Mouse (Mus musculus): ENCODE data around the gene Ghrl. TPM values are rescaled to one million over a fixed set of nuclear protein-coding genes. Genes with fewer than 3 reads are reported as not detected.
"Not testable (repeated sequence)": the region's sequence is repeated elsewhere in the genome, so short reads cannot be mapped to it uniquely, and the experiment has no call there.

The Ghrl gene
- polyA plus RNA-seq, 1 experiment from 2014 or later = not detected

GRCm38 (mm10) chr6:113731296-113731695 is 11.6 kb upstream of the Ghrl start:
- DNase-seq (ENCODE audit: extremely low spot score, low spot score) = no peak
- Histone ChIP-seq H3K4me1 (no peaks in the 10 kb centered on the region), H3K36me3 (replicated peaks) (peaks cover 100% of the 10 kb centered on the region), H3K27me3 (ENCODE audit: poor library complexity, severe bottlenecking) (no peaks in the 10 kb centered on the region), H3K27ac (no peak overlapping the region), H3K9me3 (no peaks in the 10 kb centered on the region), H3K4me3 (no peak overlapping the region)
- WGBS = 94% methylated on average over 3 of the region's 3 CpGs

GRCm38 (mm10) chr6:113728181-113728580 is 8.5 kb upstream of the Ghrl start:
- WGBS = 94% methylated on average over 7 of the region's 7 CpGs
- no peak overlapping the region for H3K27ac ChIP-seq
- H3K36me3 ChIP-seq (replicated peaks) = peaks cover 98% of the 10 kb centered on the region
- H3K9me3 ChIP-seq = no peaks in the 10 kb centered on the region
- H3K27me3 ChIP-seq (ENCODE audit: poor library complexity, severe bottlenecking) = no peaks in the 10 kb centered on the region
- H3K4me1 ChIP-seq = no peaks in the 10 kb centered on the region
- DNase-seq (ENCODE audit: extremely low spot score, low spot score) = no peak
- no peak overlapping the region for H3K4me3 ChIP-seq

- H3K27ac ChIP-seq = no peak overlapping the region
- H3K36me3 ChIP-seq (replicated peaks) = peaks cover 96% of the 10 kb centered on the region
- 94% methylated on average over 4 of the region's 4 CpGs for WGBS
- no peaks in the 10 kb centered on the region for H3K4me1 ChIP-seq
- H3K9me3 ChIP-seq = no peaks in the 10 kb centered on the region
- no peak overlapping the region for H3K4me3 ChIP-seq
- no peaks in the 10 kb centered on the region for H3K27me3 ChIP-seq (ENCODE audit: poor library complexity, severe bottlenecking)
- no peak for DNase-seq (ENCODE audit: extremely low spot score, low spot score)
Observed at GRCm38 (mm10) chr6:113721061-113721460, 1.4 kb upstream of the Ghrl start.

GRCm38 (mm10) chr6:113717541-113717940 is 2.1 kb downstream of the Ghrl start:
- H3K27ac ChIP-seq = no peak overlapping the region
- WGBS = 94% methylated on average over 3 of the region's 3 CpGs
- no peak for DNase-seq (ENCODE audit: extremely low spot score, low spot score)
- no peaks in the 10 kb centered on the region for H3K4me1 ChIP-seq
- H3K27me3 ChIP-seq (ENCODE audit: poor library complexity, severe bottlenecking) = no peaks in the 10 kb centered on the region
- no peaks in the 10 kb centered on the region for H3K9me3 ChIP-seq
- H3K4me3 ChIP-seq = no peak overlapping the region
- peaks cover 96% of the 10 kb centered on the region for H3K36me3 ChIP-seq (replicated peaks)

- Histone ChIP-seq H3K4me3 (no peak overlapping the region), H3K27ac (no peak overlapping the region), H3K36me3 (replicated peaks) (peaks cover 97% of the 10 kb centered on the region), H3K27me3 (ENCODE audit: poor library complexity, severe bottlenecking) (no peaks in the 10 kb centered on the region), H3K9me3 (no peaks in the 10 kb centered on the region), H3K4me1 (no peaks in the 10 kb centered on the region)
- WGBS = 86% methylated on average over 1 of the region's 1 CpGs
- no peak for DNase-seq (ENCODE audit: extremely low spot score, low spot score)
Observed at GRCm38 (mm10) chr6:113714797-113715196, 4.9 kb downstream of the Ghrl start.

GRCm38 (mm10) chr6:113714276-113714675 is 5.4 kb downstream of the Ghrl start:
- 93% methylated on average over 2 of the region's 2 CpGs for WGBS
- DNase-seq (ENCODE audit: extremely low spot score, low spot score) = no peak
- H3K9me3 ChIP-seq = no peaks in the 10 kb centered on the region
- H3K36me3 ChIP-seq (replicated peaks) = peaks cover 97% of the 10 kb centered on the region
- H3K4me3 ChIP-seq = no peak overlapping the region
- H3K27ac ChIP-seq = no peak overlapping the region
- H3K27me3 ChIP-seq (ENCODE audit: poor library complexity, severe bottlenecking) = no peaks in the 10 kb centered on the region
- no peaks in the 10 kb centered on the region for H3K4me1 ChIP-seq

- not testable (repeated sequence) for H3K9me3 ChIP-seq; H3K4me3 ChIP-seq; H3K27ac ChIP-seq; H3K4me1 ChIP-seq; H3K27me3 ChIP-seq (ENCODE audit: poor library complexity, severe bottlenecking); DNase-seq (ENCODE audit: extremely low spot score, low spot score)
- peaks cover 97% of the 10 kb centered on the region for H3K36me3 ChIP-seq (replicated peaks)
- WGBS = 93% methylated on average over 5 of the region's 5 CpGs
Observed at GRCm38 (mm10) chr6:113713389-113713788, 6.3 kb downstream of the Ghrl start.

GRCm38 (mm10) chr6:113712718-113713117 is 7.0 kb downstream of the Ghrl start:
- Histone ChIP-seq H3K36me3 (replicated peaks) (peaks cover 99% of the 10 kb centered on the region), H3K27ac (no peak overlapping the region), H3K9me3 (no peaks in the 10 kb centered on the region), H3K4me3 (no peak overlapping the region), H3K27me3 (ENCODE audit: poor library complexity, severe bottlenecking) (no peaks in the 10 kb centered on the region), H3K4me1 (no peaks in the 10 kb centered on the region)
- DNase-seq (ENCODE audit: extremely low spot score, low spot score) = no peak
- 93% methylated on average over 3 of the region's 3 CpGs for WGBS

- Histone ChIP-seq H3K4me1 (peaks cover 36% of the 10 kb centered on the region), H3K9me3 (no peaks in the 10 kb centered on the region), H3K4me3 (peak overlapping the region; percentile 93), H3K27me3 (ENCODE audit: poor library complexity, severe bottlenecking) (no peaks in the 10 kb centered on the region), H3K36me3 (replicated peaks) (peaks cover 34% of the 10 kb centered on the region), H3K27ac (peak overlapping the region; percentile 90)
- WGBS = under 1% methylated on average over 113 of the region's 113 CpGs
- DNase-seq (ENCODE audit: extremely low spot score, low spot score) = peak; percentile 21
Observed at GRCm38 (mm10) chr6:113697222-113698205, 22.2 kb downstream of the Ghrl start.

GRCm38 (mm10) chr6:113696582-113697221 is 23.0 kb downstream of the Ghrl start, which contains the start of gene Tatdn2:
Gene Tatdn2 (plus strand): TSS chr6:113697050.
- Histone ChIP-seq H3K27ac (peak within 1 kb of the TSS; percentile 90), H3K36me3 (replicated peaks) (peaks cover 26% of the 10 kb centered on the region), H3K4me3 (peak within 1 kb of the TSS; percentile 93), H3K9me3 (no peaks in the 10 kb centered on the region), H3K27me3 (ENCODE audit: poor library complexity, severe bottlenecking) (no peaks in the 10 kb centered on the region), H3K4me1 (peaks cover 36% of the 10 kb centered on the region)
- peak; percentile 96 for DNase-seq (ENCODE audit: extremely low spot score, low spot score)
- under 1% methylated on average over 58 of the region's 58 CpGs for WGBS

GRCm38 (mm10) chr6:113695766-113696355 is 23.8 kb downstream of the Ghrl start:
- WGBS = 84% methylated on average over 4 of the region's 4 CpGs
- H3K4me1 ChIP-seq = peaks cover 40% of the 10 kb centered on the region
- no peak for DNase-seq (ENCODE audit: extremely low spot score, low spot score)
- peak overlapping the region; percentile 93 for H3K4me3 ChIP-seq
- H3K9me3 ChIP-seq = no peaks in the 10 kb centered on the region
- peak overlapping the region; percentile 90 for H3K27ac ChIP-seq
- H3K27me3 ChIP-seq (ENCODE audit: poor library complexity, severe bottlenecking) = no peaks in the 10 kb centered on the region
- peaks cover 18% of the 10 kb centered on the region for H3K36me3 ChIP-seq (replicated peaks)

- H3K27me3 ChIP-seq (ENCODE audit: poor library complexity, severe bottlenecking) = no peaks in the 10 kb centered on the region
- no peak overlapping the region for H3K27ac ChIP-seq
- WGBS = 76% methylated on average over 1 of the region's 1 CpGs
- H3K9me3 ChIP-seq = no peaks in the 10 kb centered on the region
- H3K36me3 ChIP-seq (replicated peaks) = peaks cover 11% of the 10 kb centered on the region
- DNase-seq (ENCODE audit: extremely low spot score, low spot score) = no peak
- peaks cover 44% of the 10 kb centered on the region for H3K4me1 ChIP-seq
- H3K4me3 ChIP-seq = no peak overlapping the region
Observed at GRCm38 (mm10) chr6:113695203-113695602, 24.5 kb downstream of the Ghrl start.

All from forebrain, embryonic 10.5 days (tissue).